Mouse (Mus musculus) retina, postnatal 7 days (tissue): ENCODE measurements around the gene Srgap2.
"Not testable (repeated sequence)": the region's sequence is repeated elsewhere in the genome, so short reads cannot be mapped to it uniquely, and the experiment has no call there.

ENCODE experiments used
- DNase-seq: peaks from one replicate; pipeline ENCODE4 v3.0.0-alpha.2; 2012; ENCODE audit warnings: low read depth, low spot score

Gene Srgap2

GRCm38 (mm10) chr1:131345422-131346419, 181.4 kb downstream of the Srgap2 start:
- no peak for DNase-seq

- no peak for DNase-seq
Measured at GRCm38 (mm10) chr1:131344691-131345090, 182.5 kb downstream of the Srgap2 start.

- DNase-seq = no peak
Measured at GRCm38 (mm10) chr1:131336017-131336416, 191.1 kb downstream of the Srgap2 start.

- no peak for DNase-seq
Measured at GRCm38 (mm10) chr1:131335604-131336003, 191.5 kb downstream of the Srgap2 start.

- DNase-seq = no peak
Measured at GRCm38 (mm10) chr1:131331180-131331579, 196.0 kb downstream of the Srgap2 start.

- not testable (repeated sequence) for DNase-seq
Measured at GRCm38 (mm10) chr1:131329093-131329492, 198.1 kb downstream of the Srgap2 start.

- DNase-seq = no peak
Measured at GRCm38 (mm10) chr1:131327167-131327566, 200.0 kb downstream of the Srgap2 start.

- no peak for DNase-seq
Measured at GRCm38 (mm10) chr1:131324816-131325463, 202.2 kb downstream of the Srgap2 start.

- DNase-seq = peak; percentile 37
Measured at GRCm38 (mm10) chr1:131319598-131320330, 207.4 kb downstream of the Srgap2 start.

- no peak for DNase-seq
Measured at GRCm38 (mm10) chr1:131318397-131318796, 208.8 kb downstream of the Srgap2 start.

- DNase-seq = no peak
Measured at GRCm38 (mm10) chr1:131317625-131318024, 209.5 kb downstream of the Srgap2 start.

GRCm38 (mm10) chr1:131311284-131311683, 215.9 kb downstream of the Srgap2 start:
- DNase-seq = no peak

GRCm38 (mm10) chr1:131310237-131310818, 216.8 kb downstream of the Srgap2 start:
- no peak for DNase-seq

GRCm38 (mm10) chr1:131300750-131301149, 226.4 kb downstream of the Srgap2 start:
- no peak for DNase-seq

GRCm38 (mm10) chr1:131299788-131300187, 227.4 kb downstream of the Srgap2 start:
- no peak for DNase-seq

- DNase-seq = no peak
Measured at GRCm38 (mm10) chr1:131299240-131299639, 227.9 kb downstream of the Srgap2 start.

GRCm38 (mm10) chr1:131298171-131298570, 229.0 kb downstream of the Srgap2 start:
- no peak for DNase-seq

- DNase-seq = no peak
Measured at GRCm38 (mm10) chr1:131296726-131297125, 230.4 kb downstream of the Srgap2 start.

GRCm38 (mm10) chr1:131295200-131295599, 232.0 kb downstream of the Srgap2 start:
- no peak for DNase-seq

GRCm38 (mm10) chr1:131293922-131294250, 233.3 kb downstream of the Srgap2 start:
- DNase-seq = no peak

- no peak for DNase-seq
Measured at GRCm38 (mm10) chr1:131293221-131293921, 233.8 kb downstream of the Srgap2 start.
